Mouse (Mus musculus) neural tube, embryonic 14.5 days (tissue): ENCODE results near the gene Dzank1. TPM values are rescaled to one million over a fixed set of nuclear protein-coding genes. Genes with fewer than 3 reads are reported as not detected.

Experiments
- ATAC-seq: fragments of 200-750 bp; cut with Nextera tagmentation; 2 replicates; pipeline ENCODE4 v1.8.0; 2017; ENCODE audit warnings: low read depth, mild to moderate bottlenecking, moderate TSS enrichment, moderate library complexity
- H3K27ac ChIP-seq: fragments of 300-500 bp; sonication (generic); 2 replicates; pipeline ENCODE4 v1.5.1; 2014; ENCODE audit warnings: low read depth, mild to moderate bottlenecking, control low read depth, low read length, moderate library complexity, mixed read lengths
- H3K27me3 ChIP-seq: fragments of 300-500 bp; sonication (generic); 2 replicates; pipeline ENCODE4 v1.6.1; 2014; ENCODE audit warnings: low read length; ENCODE audit not compliant: control insufficient read depth, insufficient read depth
- H3K36me3 ChIP-seq: fragments of 300-500 bp; sonication (generic); 2 replicates; pipeline ENCODE4 v1.6.1; 2014; ENCODE audit warnings: low read length, mixed read lengths; ENCODE audit not compliant: control insufficient read depth, insufficient read depth
- H3K4me1 ChIP-seq: fragments of 300-500 bp; sonication (generic); 2 replicates; pipeline ENCODE4 v1.6.1; 2014; ENCODE audit warnings: low read length; ENCODE audit not compliant: control insufficient read depth, insufficient read depth
- H3K4me2 ChIP-seq: fragments of 300-500 bp; sonication (generic); 2 replicates; pipeline ENCODE4 v1.6.1; 2014; ENCODE audit warnings: mild to moderate bottlenecking, low read depth, low read length, control low read depth
- H3K4me3 ChIP-seq: fragments of 300-500 bp; sonication (generic); 2 replicates; pipeline ENCODE4 v1.5.1; 2014; ENCODE audit warnings: low read depth, low read length, control low read depth, mixed read lengths
- H3K9ac ChIP-seq: fragments of 300-500 bp; sonication (generic); replicated peaks from 2 replicates; pipeline ENCODE4 v1.6.1; 2014; ENCODE audit warnings: low read depth, mild to moderate bottlenecking, control low read depth, low read length, mixed read lengths
- H3K9me3 ChIP-seq: fragments of 300-500 bp; sonication (generic); 2 replicates; pipeline ENCODE4 v1.6.1; 2016; ENCODE audit warnings: low read length; ENCODE audit not compliant: control insufficient read depth
- WGBS: fragments of 180-500 bp; shearing (Covaris S2); extraction: QIAGEN DNeasy Blood & Tissue Kit; methylation state at CpG from one replicate; pipeline ENCODE4 v1.1.7; 2014; 5-methylcytosine and 5-hydroxymethylcytosine counted together
- polyA plus RNA-seq: library from polyadenylated mRNA; unstranded; fragments of >200 nt; fragmentation: Nextera tagmentation; extraction: Ambion mirVana; gene quantifications from 2 replicates; pipeline ENCODE4 v1.2.1, GENCODE M21; 2014

Dzank1 gene
- polyA plus RNA-seq, 1 experiment from 2014 or later, result 23.9 TPM

DNA sequence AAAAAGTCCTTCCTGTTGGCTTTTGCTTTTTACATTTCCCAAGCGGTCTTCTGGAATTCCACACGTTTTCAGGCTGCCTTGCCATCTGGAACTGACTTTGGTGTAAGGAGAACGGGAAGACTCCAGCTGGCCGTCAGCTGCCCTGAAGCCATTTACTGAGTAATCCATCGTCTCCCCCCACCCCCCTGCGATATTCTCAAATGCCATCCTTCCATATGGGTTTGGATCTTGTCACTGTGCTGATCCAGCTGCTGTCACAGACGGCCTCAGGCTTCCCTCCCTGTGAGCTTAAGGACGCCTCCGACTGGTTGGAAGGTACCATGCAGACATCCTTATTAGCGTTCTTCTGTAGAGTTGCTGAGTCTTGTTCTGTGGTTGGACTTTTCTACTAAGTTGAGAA lies 91.5 kb downstream of the Dzank1 start:
- Histone ChIP-seq H3K4me1 (no peaks in the 10 kb centered on the region), H3K27ac (no peak overlapping the region), H3K36me3 (no peaks in the 10 kb centered on the region), H3K9me3 (no peaks in the 10 kb centered on the region), H3K27me3 (no peaks in the 10 kb centered on the region), H3K4me2 (no peak overlapping the region), H3K9ac (no peak overlapping the region), H3K4me3 (no peak overlapping the region)
- WGBS, result 73% methylated on average over 10 of the region's 10 CpGs
- no peak for ATAC-seq

DNA sequence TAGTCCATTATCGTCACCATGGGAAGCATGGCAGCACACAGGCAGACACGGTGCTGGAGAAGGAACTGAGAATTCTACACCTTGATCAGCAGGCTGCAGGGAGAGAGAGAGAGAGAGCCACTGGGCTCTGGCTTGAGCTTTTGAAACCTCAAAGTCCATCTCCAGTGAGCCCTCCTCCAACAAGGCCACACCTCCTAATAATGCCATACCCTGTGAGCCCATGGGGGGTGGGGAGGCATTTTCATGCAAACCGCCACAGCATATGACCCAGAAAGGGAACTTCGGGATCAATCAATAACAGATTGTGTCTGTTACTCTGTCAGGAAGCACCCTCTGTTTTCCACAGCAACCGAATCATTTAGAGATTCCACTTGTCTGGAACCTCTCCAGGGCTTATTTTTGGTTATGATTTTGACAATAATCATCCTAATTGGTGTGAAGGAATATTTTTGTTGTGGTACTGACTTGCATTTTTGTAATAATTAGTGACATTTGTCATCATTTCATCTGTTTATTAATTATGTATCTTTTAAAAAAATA lies 95.9 kb downstream of the Dzank1 start:
- H3K9me3 ChIP-seq, result no peaks in the 10 kb centered on the region
- WGBS, result 81% methylated on average over 5 of the region's 5 CpGs
- no peak overlapping the region for H3K9ac ChIP-seq
- no peak for ATAC-seq
- no peaks in the 10 kb centered on the region for H3K4me1 ChIP-seq
- H3K4me2 ChIP-seq, result no peak overlapping the region
- H3K36me3 ChIP-seq, result no peaks in the 10 kb centered on the region
- H3K4me3 ChIP-seq, result no peak overlapping the region
- no peaks in the 10 kb centered on the region for H3K27me3 ChIP-seq
- no peak overlapping the region for H3K27ac ChIP-seq

GRCm38 (mm10) chr2:144429171-144429570 lies 98.0 kb downstream of the Dzank1 start:
- H3K9me3 ChIP-seq, result no peaks in the 10 kb centered on the region
- H3K9ac ChIP-seq, result no peak overlapping the region
- H3K27ac ChIP-seq, result no peak overlapping the region
- H3K36me3 ChIP-seq, result no peaks in the 10 kb centered on the region
- no peak overlapping the region for H3K4me2 ChIP-seq
- no peaks in the 10 kb centered on the region for H3K4me1 ChIP-seq
- no peak for ATAC-seq
- H3K4me3 ChIP-seq, result no peak overlapping the region
- WGBS, result 83% methylated on average over 7 of the region's 7 CpGs
- H3K27me3 ChIP-seq, result no peaks in the 10 kb centered on the region

DNA sequence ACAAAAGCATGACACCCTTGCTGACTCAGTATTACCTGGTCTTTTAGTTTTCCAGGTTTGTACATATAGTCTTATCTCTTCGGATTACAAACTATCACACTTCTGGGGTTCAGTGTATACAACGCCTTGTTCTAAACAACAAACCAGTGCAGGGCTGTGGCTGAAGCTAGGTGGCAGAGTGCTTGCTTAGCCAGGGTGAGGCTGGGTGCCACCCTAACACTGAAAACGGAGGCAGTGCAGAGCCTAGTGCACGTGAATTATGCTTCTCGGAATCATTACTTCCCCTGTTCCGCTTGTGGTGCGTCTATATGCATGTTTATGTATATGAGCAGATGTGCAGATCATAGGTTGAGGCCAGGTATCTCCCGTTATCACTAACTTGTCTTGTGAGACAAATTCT lies 98.6 kb downstream of the Dzank1 start:
- no peaks in the 10 kb centered on the region for H3K9me3 ChIP-seq
- H3K4me2 ChIP-seq, result no peak overlapping the region
- no peak overlapping the region for H3K4me3 ChIP-seq
- H3K36me3 ChIP-seq, result no peaks in the 10 kb centered on the region
- no peak for ATAC-seq
- no peak overlapping the region for H3K9ac ChIP-seq
- H3K4me1 ChIP-seq, result no peaks in the 10 kb centered on the region
- 88% methylated on average over 8 of the region's 8 CpGs for WGBS
- H3K27ac ChIP-seq, result no peak overlapping the region
- no peaks in the 10 kb centered on the region for H3K27me3 ChIP-seq

DNA sequence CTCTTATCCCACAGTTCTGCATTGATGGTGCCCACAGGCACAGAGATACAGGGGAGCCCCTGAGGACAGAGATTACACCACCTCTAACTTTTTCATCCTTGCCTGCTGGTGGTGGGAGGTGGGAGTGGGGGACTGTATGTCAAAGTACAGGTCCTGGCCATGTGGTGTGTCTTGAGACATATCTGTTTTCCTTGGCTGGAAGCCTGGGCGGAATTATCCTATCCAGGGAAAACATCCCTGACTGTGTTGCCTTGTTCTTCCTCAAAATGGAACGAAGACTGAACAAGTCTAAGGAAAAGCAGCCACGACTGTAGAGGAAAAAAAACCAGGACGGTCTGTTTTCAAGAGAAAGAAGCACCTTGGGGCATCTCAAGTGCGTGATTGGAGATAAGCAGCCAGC lies 99.4 kb downstream of the Dzank1 start:
- Histone ChIP-seq H3K36me3 (no peaks in the 10 kb centered on the region), H3K4me1 (no peaks in the 10 kb centered on the region), H3K27me3 (no peaks in the 10 kb centered on the region), H3K9me3 (no peaks in the 10 kb centered on the region), H3K27ac (no peak overlapping the region), H3K4me3 (no peak overlapping the region), H3K4me2 (no peak overlapping the region), H3K9ac (no peak overlapping the region)
- ATAC-seq, result no peak
- 83% methylated on average over 5 of the region's 5 CpGs for WGBS

DNA sequence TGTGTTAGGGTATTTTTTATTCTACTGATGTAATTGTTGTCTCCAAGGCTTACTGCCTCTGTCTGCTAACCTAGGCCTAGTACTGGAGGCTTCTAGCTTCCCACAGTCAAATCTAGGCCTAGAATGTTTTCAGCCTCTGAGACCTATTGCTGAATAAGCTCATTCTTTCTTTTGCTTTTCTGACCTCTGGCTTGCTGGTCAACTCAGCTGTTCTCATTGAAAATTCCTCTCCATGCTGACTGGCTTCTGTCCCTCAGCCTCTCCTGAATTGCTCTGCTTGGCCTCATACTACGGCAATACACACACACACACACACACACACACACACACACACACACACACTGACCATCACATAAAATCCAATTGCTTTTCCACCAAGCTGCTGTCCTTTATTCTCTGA lies 101.5 kb downstream of the Dzank1 start:
- H3K9ac ChIP-seq, result no peak overlapping the region
- H3K4me3 ChIP-seq, result no peak overlapping the region
- no peaks in the 10 kb centered on the region for H3K36me3 ChIP-seq
- no peaks in the 10 kb centered on the region for H3K27me3 ChIP-seq
- WGBS, result 81% methylated on average over 1 of the region's 1 CpGs
- no peak overlapping the region for H3K27ac ChIP-seq
- no peak overlapping the region for H3K4me2 ChIP-seq
- no peaks in the 10 kb centered on the region for H3K9me3 ChIP-seq
- H3K4me1 ChIP-seq, result no peaks in the 10 kb centered on the region
- no peak for ATAC-seq

DNA sequence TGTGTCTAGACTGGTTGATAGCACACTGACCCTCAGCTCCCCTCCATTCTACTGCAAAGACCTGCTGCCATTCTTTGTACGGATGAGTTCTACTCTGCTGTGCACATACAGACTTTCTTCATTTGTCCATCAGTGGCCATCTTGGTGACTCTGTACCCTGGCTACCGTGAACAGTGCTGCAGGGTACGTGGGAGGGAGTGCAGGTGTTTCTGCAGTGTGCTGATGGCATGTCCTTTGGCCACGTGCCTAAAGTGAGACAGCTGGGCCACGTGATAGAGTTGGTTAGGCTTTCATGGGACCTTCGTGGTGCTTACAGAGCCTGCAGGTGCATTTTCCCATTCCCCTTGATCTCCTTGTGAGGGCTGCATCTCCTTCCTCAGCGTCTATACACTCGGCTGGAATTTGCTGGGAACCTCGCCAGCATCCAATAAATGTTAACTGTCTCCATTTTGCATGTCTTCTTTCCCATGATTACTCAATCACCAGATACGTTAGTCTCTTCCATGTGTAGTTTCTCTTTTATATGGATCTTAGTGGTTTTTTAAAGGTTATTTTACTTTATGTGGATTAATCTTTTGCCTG lies 105.0 kb downstream of the Dzank1 start:
- no peaks in the 10 kb centered on the region for H3K36me3 ChIP-seq
- no peak overlapping the region for H3K4me2 ChIP-seq
- H3K27ac ChIP-seq, result no peak overlapping the region
- H3K9me3 ChIP-seq, result no peaks in the 10 kb centered on the region
- no peaks in the 10 kb centered on the region for H3K27me3 ChIP-seq
- no peak; the same call in 1 of the 2 replicates for ATAC-seq
- no peak overlapping the region for H3K4me3 ChIP-seq
- H3K9ac ChIP-seq, result no peak overlapping the region
- WGBS, result 74% methylated on average over 10 of the region's 10 CpGs
- no peaks in the 10 kb centered on the region for H3K4me1 ChIP-seq

Other genes with a start within 250 kb of the Dzank1 start
- 0.35 TPM in 1 of 2 replicates, not detected in the other for gene Ovol2, start 195.3 kb downstream of the Dzank1 start, polyA plus RNA-seq
- gene Kat14, start 158.4 kb downstream of the Dzank1 start, polyA plus RNA-seq, result 21.5 and 27.4 TPM in 2 replicates
- gene Pet117, start 158.4 kb downstream of the Dzank1 start, polyA plus RNA-seq, result not detected in 2 replicates
- gene Polr3f, start 304 bp upstream of the Dzank1 start, polyA plus RNA-seq, result 26.4 and 33.3 TPM in 2 replicates
- gene Rbbp9, start 23.5 kb upstream of the Dzank1 start, polyA plus RNA-seq, result 56.0 and 58.9 TPM in 2 replicates
- 55.6 and 69.7 TPM in 2 replicates for gene Sec23b, start 28.8 kb upstream of the Dzank1 start, polyA plus RNA-seq
- 77.1 and 80.4 TPM in 2 replicates for gene Smim26, start 66.6 kb upstream of the Dzank1 start, polyA plus RNA-seq
- gene Dtd1, start 72.5 kb upstream of the Dzank1 start, polyA plus RNA-seq, result 112 and 132 TPM in 2 replicates